Mouse (Mus musculus) megakaryocyte, embryonic 14.5 days (primary cell): ENCODE results near the gene Hopx.

Source experiments
- FLI1 ChIP-seq: IDR thresholded peaks from 2 replicates; pipeline ENCODE4 v1.6.1; 2012; ENCODE audit warnings: low read length, inconsistent platforms, mixed read lengths
- GATA1 ChIP-seq: IDR thresholded peaks from 3 replicates; pipeline ENCODE4 v1.6.1; 2012; ENCODE audit warnings: mixed read lengths, low read length, inconsistent platforms, borderline replicate concordance

- TF ChIP-seq GATA1 (no peak), FLI1 (no peak)
Measured at GRCm38 (mm10) chr5:77039391-77039790, 75.5 kb downstream of the Hopx start.
